Mouse (Mus musculus): ENCODE data around the gene Bmp10. TPM values are rescaled to one million over a fixed set of nuclear protein-coding genes. Genes with fewer than 3 reads are reported as not detected.
"Not testable (repeated sequence)": the region's sequence is repeated elsewhere in the genome, so short reads cannot be mapped to it uniquely, and the experiment has no call there.

The Bmp10 gene
- polyA plus RNA-seq, 1 experiment, result not detected

DNA sequence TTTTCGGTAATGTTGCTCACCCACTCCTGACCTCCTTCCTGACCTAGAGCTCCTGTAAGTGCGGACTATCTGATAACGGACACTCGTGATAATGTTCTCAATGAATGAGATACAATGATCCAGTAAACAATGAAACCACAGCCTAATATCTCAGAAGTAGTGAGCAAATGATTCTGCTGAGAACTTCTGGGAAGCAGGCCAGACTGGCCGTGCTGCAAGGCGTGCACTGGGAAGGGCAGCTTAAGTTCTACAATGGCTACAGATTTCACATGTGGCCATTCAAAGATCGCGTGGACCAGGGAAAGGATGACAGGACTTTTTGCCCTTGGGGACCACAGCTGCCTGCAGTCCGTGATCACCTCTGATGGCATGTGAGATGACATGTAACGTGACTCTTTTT lies 39.6 kb downstream of the Bmp10 start:
- H3K4me3 ChIP-seq (replicated peaks), result no peak overlapping the region
- peaks cover 4% of the 10 kb centered on the region; the same call in 1 of the 2 replicates for H3K4me1 ChIP-seq (ENCODE audit: control insufficient read depth)
- no peaks in the 10 kb centered on the region for H3K27me3 ChIP-seq (ENCODE audit: control insufficient read depth)
- H3K9me3 ChIP-seq (ENCODE audit: control insufficient read depth, low read length), result no peaks in the 10 kb centered on the region; the same call in 1 of the 2 replicates
- no peak for TF ChIP-seq GATA1 (IDR thresholded peaks at IDR 0.05; ENCODE audit: low read length)
- H3K36me3 ChIP-seq (ENCODE audit: control insufficient read depth), result no peaks in the 10 kb centered on the region

DNA sequence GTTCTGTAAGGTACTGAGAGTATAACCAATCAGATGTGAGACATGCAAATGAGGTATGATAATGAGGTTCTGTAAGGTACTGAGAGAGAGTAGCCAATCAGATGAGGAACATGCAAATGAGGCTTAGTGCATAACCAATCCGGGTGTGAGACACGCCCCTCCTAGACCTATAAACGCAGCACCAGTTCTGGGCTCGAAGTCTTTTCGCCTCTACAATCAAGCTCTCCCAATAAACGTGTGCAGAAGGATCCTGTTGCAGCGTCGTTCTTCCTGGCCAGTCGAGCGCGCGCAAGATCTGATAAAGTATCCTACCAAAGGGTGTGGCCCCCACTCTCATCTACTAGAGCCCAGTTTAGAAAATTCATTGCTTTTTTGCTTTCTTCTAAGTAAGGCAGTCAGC lies 41.3 kb downstream of the Bmp10 start:
- not testable (repeated sequence) for H3K36me3 ChIP-seq (ENCODE audit: control insufficient read depth); H3K27me3 ChIP-seq (ENCODE audit: control insufficient read depth); H3K9me3 ChIP-seq (ENCODE audit: control insufficient read depth, low read length); H3K4me1 ChIP-seq (ENCODE audit: control insufficient read depth); H3K4me3 ChIP-seq (replicated peaks)

DNA sequence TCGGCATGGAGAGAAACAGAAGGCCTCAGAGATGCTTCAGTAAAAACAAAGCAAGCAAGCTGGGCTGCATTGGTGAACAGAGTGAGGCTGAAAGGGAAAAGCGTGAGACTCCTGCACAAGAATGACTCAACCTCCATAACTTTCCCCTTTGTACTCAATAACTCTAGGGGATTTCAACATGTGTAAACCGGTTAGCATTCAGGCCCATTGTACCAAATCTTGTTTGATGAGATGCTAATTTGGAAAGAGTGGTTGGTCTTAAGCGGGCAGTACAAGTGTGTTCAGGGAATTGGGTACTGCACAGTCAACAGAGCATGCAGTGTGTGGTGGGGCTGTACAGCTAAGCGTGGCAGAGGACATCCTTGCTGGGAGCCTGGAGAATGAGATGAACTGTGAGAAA lies 46.4 kb downstream of the Bmp10 start:
- no peaks in the 10 kb centered on the region for H3K27me3 ChIP-seq (ENCODE audit: control insufficient read depth)
- TF ChIP-seq GATA1 (IDR thresholded peaks at IDR 0.05; ENCODE audit: low read length) (no peak), TAL1 (IDR thresholded peaks at IDR 0.05; ENCODE audit: low read length) (no peak)

GRCm38 (mm10) chr6:87478847-87479246 lies 50.1 kb downstream of the Bmp10 start:
- Histone ChIP-seq H3K36me3 (ENCODE audit: control insufficient read depth) (no peaks in the 10 kb centered on the region), H3K9me3 (ENCODE audit: control insufficient read depth, low read length) (peaks cover 6% of the 10 kb centered on the region; the same call in 1 of the 2 replicates), H3K27me3 (ENCODE audit: control insufficient read depth) (no peaks in the 10 kb centered on the region; the same call in 1 of the 2 replicates), H3K4me3 (replicated peaks) (no peak overlapping the region), H3K4me1 (ENCODE audit: control insufficient read depth) (no peaks in the 10 kb centered on the region)
- TF ChIP-seq GATA1 (IDR thresholded peaks at IDR 0.05; ENCODE audit: low read length) (no peak), TAL1 (IDR thresholded peaks at IDR 0.05; ENCODE audit: low read length) (no peak)

More for the DNA sequence above, 46.4 kb downstream of the Bmp10 start:
- Histone ChIP-seq H3K36me3 (ENCODE audit: control insufficient read depth) (no peaks in the 10 kb centered on the region), H3K4me3 (replicated peaks) (no peak overlapping the region), H3K9me3 (ENCODE audit: control insufficient read depth, low read length) (no peaks in the 10 kb centered on the region), H3K4me1 (ENCODE audit: control insufficient read depth) (peaks cover 2% of the 10 kb centered on the region; the same call in 1 of the 2 replicates)

GRCm38 (mm10) chr6:87479291-87479999 lies 50.7 kb downstream of the Bmp10 start:
- Histone ChIP-seq H3K9me3 (ENCODE audit: control insufficient read depth, low read length) (peaks cover 6% of the 10 kb centered on the region; the same call in 1 of the 2 replicates), H3K4me1 (ENCODE audit: control insufficient read depth) (no peaks in the 10 kb centered on the region), H3K4me3 (replicated peaks) (no peak overlapping the region), H3K36me3 (ENCODE audit: control insufficient read depth) (no peaks in the 10 kb centered on the region), H3K27me3 (ENCODE audit: control insufficient read depth) (no peaks in the 10 kb centered on the region; the same call in 1 of the 2 replicates)
- TF ChIP-seq TAL1 (IDR thresholded peaks at IDR 0.05; ENCODE audit: low read length) (no peak), GATA1 (IDR thresholded peaks at IDR 0.05; ENCODE audit: low read length) (no peak)

DNA sequence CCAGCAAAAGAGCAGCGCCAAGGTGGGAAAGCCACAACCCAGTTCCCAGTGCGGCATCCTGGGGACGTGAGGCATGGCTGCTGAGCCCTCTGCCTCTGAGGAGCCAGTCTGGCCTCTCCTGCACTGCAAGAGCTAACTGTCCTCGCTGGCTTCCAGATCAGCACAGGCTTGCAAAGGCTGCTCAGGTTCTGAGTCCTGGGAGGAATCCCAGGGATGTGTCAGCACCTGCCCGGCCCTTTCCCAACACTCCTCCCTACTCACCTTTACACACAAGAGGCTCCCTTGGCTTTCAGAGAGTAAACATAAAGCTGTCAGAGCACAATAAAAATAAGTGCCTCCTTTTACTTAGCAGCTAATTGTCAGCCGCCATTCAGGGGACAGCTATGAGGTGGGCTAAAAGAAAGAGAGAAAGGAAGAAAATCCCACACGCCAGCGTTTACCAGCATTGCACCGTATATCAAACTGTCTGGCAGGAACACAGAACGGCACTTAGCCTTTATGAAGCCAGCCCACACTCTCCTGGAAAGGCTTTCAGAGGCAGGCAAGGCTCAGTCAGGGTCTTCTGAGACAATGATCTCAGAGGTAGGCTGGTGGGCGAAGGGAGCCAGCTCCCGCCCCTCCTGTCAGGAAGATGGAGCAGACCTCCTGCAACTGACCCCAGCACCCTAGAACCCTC lies 54.6 kb downstream of the Bmp10 start:
- H3K27me3 ChIP-seq (ENCODE audit: control insufficient read depth), result no peaks in the 10 kb centered on the region; the same call in 1 of the 2 replicates
- peaks cover 6% of the 10 kb centered on the region; the same call in 1 of the 2 replicates for H3K9me3 ChIP-seq (ENCODE audit: control insufficient read depth, low read length)
- H3K4me3 ChIP-seq (replicated peaks), result no peak overlapping the region
- no peaks in the 10 kb centered on the region for H3K36me3 ChIP-seq (ENCODE audit: control insufficient read depth)
- no peaks in the 10 kb centered on the region for H3K4me1 ChIP-seq (ENCODE audit: control insufficient read depth)
- TF ChIP-seq TAL1 (IDR thresholded peaks at IDR 0.05; ENCODE audit: low read length) (no peak), GATA1 (IDR thresholded peaks at IDR 0.05; ENCODE audit: low read length) (no peak)

GRCm38 (mm10) chr6:87483900-87484289 lies 55.1 kb downstream of the Bmp10 start:
- H3K4me1 ChIP-seq (ENCODE audit: control insufficient read depth), result no peaks in the 10 kb centered on the region
- H3K36me3 ChIP-seq (ENCODE audit: control insufficient read depth), result no peaks in the 10 kb centered on the region
- H3K27me3 ChIP-seq (ENCODE audit: control insufficient read depth), result no peaks in the 10 kb centered on the region; the same call in 1 of the 2 replicates
- TF ChIP-seq TAL1 (IDR thresholded peaks at IDR 0.05; ENCODE audit: low read length) (no peak), GATA1 (IDR thresholded peaks at IDR 0.05; ENCODE audit: low read length) (no peak)
- H3K4me3 ChIP-seq (replicated peaks), result no peak overlapping the region
- H3K9me3 ChIP-seq (ENCODE audit: control insufficient read depth, low read length), result peaks cover 6% of the 10 kb centered on the region; the same call in 1 of the 2 replicates

GRCm38 (mm10) chr6:87484806-87485205 lies 56.0 kb downstream of the Bmp10 start:
- H3K27me3 ChIP-seq (ENCODE audit: control insufficient read depth), result no peaks in the 10 kb centered on the region; the same call in 1 of the 2 replicates
- peaks cover 6% of the 10 kb centered on the region; the same call in 1 of the 2 replicates for H3K9me3 ChIP-seq (ENCODE audit: control insufficient read depth, low read length)
- H3K36me3 ChIP-seq (ENCODE audit: control insufficient read depth), result no peaks in the 10 kb centered on the region
- no peak overlapping the region for H3K4me3 ChIP-seq (replicated peaks)
- TF ChIP-seq GATA1 (IDR thresholded peaks at IDR 0.05; ENCODE audit: low read length) (no peak), TAL1 (IDR thresholded peaks at IDR 0.05; ENCODE audit: low read length) (no peak)
- no peaks in the 10 kb centered on the region for H3K4me1 ChIP-seq (ENCODE audit: control insufficient read depth)

Other genes with a start within 250 kb of the Bmp10 start
- not detected in 2 replicates for gene Antxr1, start 93.2 kb upstream of the Bmp10 start, polyA plus RNA-seq (2012)
- gene Gkn1, start 78.1 kb upstream of the Bmp10 start, polyA plus RNA-seq (2012), result not detected in 2 replicates
- gene Gkn2, start 55.6 kb upstream of the Bmp10 start, polyA plus RNA-seq (2012), result not detected in 2 replicates
- gene Gkn3, start 40.1 kb upstream of the Bmp10 start, polyA plus RNA-seq (2012), result not detected in 2 replicates
- gene Arhgap25, start 104.3 kb downstream of the Bmp10 start, polyA plus RNA-seq (2012), result not detected in 2 replicates
- gene Prokr1, start 161.7 kb downstream of the Bmp10 start, polyA plus RNA-seq (2012), result 0.37 and 0.68 TPM in 2 replicates
- 1.7 TPM in 2 replicates for gene Aplf, start 243.2 kb downstream of the Bmp10 start, polyA plus RNA-seq (2012)

Measured in erythroblast, embryonic 14.5 days (primary cell).